Mouse (Mus musculus) embryonic fibroblast, embryonic 13.5 days (primary cell): ENCODE results near the gene Hsh2d. TPM values are rescaled to one million over a fixed set of nuclear protein-coding genes. Genes with fewer than 3 reads are reported as not detected.
A peak's percentile ranks its signal among the peaks of the same experiment; 100 is the strongest.

Experiments
- H3K27ac ChIP-seq: 2 replicates; pipeline ENCODE4 v1.5.1; 2012; ENCODE audit warnings: low read length, control low read depth, inconsistent platforms; ENCODE audit not compliant: insufficient read depth
- H3K4me1 ChIP-seq: 2 replicates; pipeline ENCODE4 v1.6.1; 2011; ENCODE audit warnings: low read length; ENCODE audit not compliant: control insufficient read depth, insufficient read depth
- H3K4me3 ChIP-seq: 2 replicates; pipeline ENCODE4 v1.5.1; 2011; ENCODE audit warnings: mild to moderate bottlenecking, control low read depth, low read length; ENCODE audit not compliant: insufficient read depth
- CTCF ChIP-seq: IDR thresholded peaks from 2 replicates; pipeline ENCODE4 v1.5.1; 2011; ENCODE audit warnings: mild to moderate bottlenecking, control low read depth, low read length, moderate library complexity, borderline replicate concordance; ENCODE audit not compliant: insufficient read depth
- POLR2A ChIP-seq: IDR thresholded peaks from 2 replicates; pipeline ENCODE4 v1.6.1; 2011; ENCODE audit warnings: low read depth, mild to moderate bottlenecking, control low read depth, low read length, moderate library complexity
- polyA plus RNA-seq: library from polyadenylated mRNA; stranded (reverse); fragments of >200 nt; gene quantifications from 2 replicates; pipeline ENCODE4 v1.2.4, GENCODE M21; 2011; ENCODE audit warnings: low read depth; ENCODE audit not compliant: missing spikeins, insufficient read length

Hsh2d gene
- polyA plus RNA-seq, 1 experiment, result not detected

- Histone ChIP-seq H3K27ac (no peak overlapping the region), H3K4me3 (no peak overlapping the region), H3K4me1 (no peaks in the 10 kb centered on the region)
- TF ChIP-seq CTCF, result no peak
- no peak for TF ChIP-seq POLR2A
Measured at GRCm38 (mm10) chr8:72218781-72219540, 29.5 kb downstream of the Hsh2d start.

GRCm38 (mm10) chr8:72219541-72220363 lies 30.3 kb downstream of the Hsh2d start, which contains the start of gene Fam32a:
Gene Fam32a, plus strand, starts transcription at chr8:72219730.
- Histone ChIP-seq H3K4me1 (no peaks in the 10 kb centered on the region), H3K4me3 (peak within 1 kb of the TSS; percentile 88), H3K27ac (peak within 1 kb of the TSS; percentile 19; the same call in 1 of the 2 replicates)
- TF ChIP-seq POLR2A (peak; percentile 54), CTCF (no peak)

- H3K27ac ChIP-seq, result no peak overlapping the region
- TF ChIP-seq POLR2A (no peak), CTCF (no peak)
- H3K4me1 ChIP-seq, result no peaks in the 10 kb centered on the region
- H3K4me3 ChIP-seq, result peak overlapping the region; percentile 88
Measured at GRCm38 (mm10) chr8:72220758-72221157, 31.3 kb downstream of the Hsh2d start.

GRCm38 (mm10) chr8:72222656-72223055 lies 33.2 kb downstream of the Hsh2d start:
- H3K4me1 ChIP-seq, result no peaks in the 10 kb centered on the region
- TF ChIP-seq POLR2A, result no peak
- TF ChIP-seq CTCF, result no peak
- H3K4me3 ChIP-seq, result no peak overlapping the region
- H3K27ac ChIP-seq, result no peak overlapping the region

- TF ChIP-seq POLR2A (peak; percentile 55), CTCF (peak; percentile 56; the same call in 1 of the 2 replicates)
- H3K4me3 ChIP-seq, result peak within 1 kb of the TSS; percentile 80
Measured at GRCm38 (mm10) chr8:72239499-72240402, 50.3 kb downstream of the Hsh2d start, which contains the start of gene Ap1m1. Gene Ap1m1, plus strand, starts transcription at chr8:72240018.

GRCm38 (mm10) chr8:72240403-72240763 lies 50.9 kb downstream of the Hsh2d start:
- H3K27ac ChIP-seq, result peak overlapping the region; percentile 15; the same call in 1 of the 2 replicates
- H3K4me1 ChIP-seq, result peaks cover 2% of the 10 kb centered on the region
- H3K4me3 ChIP-seq, result peak overlapping the region; percentile 80
- no peak for TF ChIP-seq CTCF
- no peak for TF ChIP-seq POLR2A

More at GRCm38 (mm10) chr8:72239499-72240402, 50.3 kb downstream of the Hsh2d start, which contains the start of gene Ap1m1:
- peak within 1 kb of the TSS; percentile 95 for H3K27ac ChIP-seq
- peaks cover 2% of the 10 kb centered on the region for H3K4me1 ChIP-seq

- H3K27ac ChIP-seq, result no peak overlapping the region
Measured at GRCm38 (mm10) chr8:72240951-72241350, 51.5 kb downstream of the Hsh2d start.

GRCm38 (mm10) chr8:72242226-72242625 lies 52.8 kb downstream of the Hsh2d start:
- no peak overlapping the region for H3K4me3 ChIP-seq
- H3K27ac ChIP-seq, result no peak overlapping the region
- no peak for TF ChIP-seq POLR2A
- no peak for TF ChIP-seq CTCF
- H3K4me1 ChIP-seq, result peaks cover 2% of the 10 kb centered on the region

More at GRCm38 (mm10) chr8:72240951-72241350, 51.5 kb downstream of the Hsh2d start:
- Histone ChIP-seq H3K4me1 (peaks cover 2% of the 10 kb centered on the region), H3K4me3 (peak overlapping the region; percentile 80)
- no peak for TF ChIP-seq CTCF
- no peak for TF ChIP-seq POLR2A

GRCm38 (mm10) chr8:72244610-72245009 lies 55.2 kb downstream of the Hsh2d start:
- TF ChIP-seq POLR2A (no peak), CTCF (no peak)
- Histone ChIP-seq H3K27ac (no peak overlapping the region), H3K4me3 (no peak overlapping the region), H3K4me1 (peaks cover 2% of the 10 kb centered on the region)

Other genes starting within 250 kb of the Hsh2d start
- gene Zfp961, start 238.6 kb upstream of the Hsh2d start, polyA plus RNA-seq, result 11.1 and 12.5 TPM in 2 replicates
- gene Cyp4f18, start 180.0 kb upstream of the Hsh2d start, polyA plus RNA-seq, result not detected in 2 replicates
- gene Olfr372, start 148.4 kb upstream of the Hsh2d start, polyA plus RNA-seq, result not detected in 2 replicates
- not detected in 2 replicates for gene Olfr373, start 106.5 kb upstream of the Hsh2d start, polyA plus RNA-seq
- 0.40 TPM in 1 of 2 replicates, not detected in the other for gene Olfr374, start 82.6 kb upstream of the Hsh2d start, polyA plus RNA-seq
- 1,203 and 1,448 TPM in 2 replicates for gene Tpm4, start 54.7 kb upstream of the Hsh2d start, polyA plus RNA-seq
- 102 and 115 TPM in 2 replicates for gene Rab8a, start 28.4 kb upstream of the Hsh2d start, polyA plus RNA-seq
- gene Cib3, start 23.2 kb downstream of the Hsh2d start, polyA plus RNA-seq, result not detected in 2 replicates
- not detected in 2 replicates for gene Gm11034, start 24.0 kb downstream of the Hsh2d start, polyA plus RNA-seq
- gene Fam32a, start 30.1 kb downstream of the Hsh2d start, polyA plus RNA-seq, result 41.4 and 43.8 TPM in 2 replicates
- gene Ap1m1, start 50.4 kb downstream of the Hsh2d start, polyA plus RNA-seq, result 65.3 and 67.0 TPM in 2 replicates
- 3.8 and 4.6 TPM in 2 replicates for gene Gm10282, start 115.6 kb downstream of the Hsh2d start, polyA plus RNA-seq
- gene Klf2, start 129.4 kb downstream of the Hsh2d start, polyA plus RNA-seq, result 19.1 and 19.7 TPM in 2 replicates
- gene Eps15l1, start 231.8 kb downstream of the Hsh2d start, polyA plus RNA-seq, result 58.0 and 65.0 TPM in 2 replicates